Mouse (Mus musculus) brain, adult 2 months (tissue): Measurements from ENCODE around the gene Arhgap24.
"Not testable (repeated sequence)": the region's sequence is repeated elsewhere in the genome, so short reads cannot be mapped to it uniquely, and the experiment has no call there.

Experiments used
- DNase-seq: peaks from one replicate; pipeline ENCODE4 v3.0.0; 2011; ENCODE audit warnings: low read depth, low spot score

The Arhgap24 gene

DNA sequence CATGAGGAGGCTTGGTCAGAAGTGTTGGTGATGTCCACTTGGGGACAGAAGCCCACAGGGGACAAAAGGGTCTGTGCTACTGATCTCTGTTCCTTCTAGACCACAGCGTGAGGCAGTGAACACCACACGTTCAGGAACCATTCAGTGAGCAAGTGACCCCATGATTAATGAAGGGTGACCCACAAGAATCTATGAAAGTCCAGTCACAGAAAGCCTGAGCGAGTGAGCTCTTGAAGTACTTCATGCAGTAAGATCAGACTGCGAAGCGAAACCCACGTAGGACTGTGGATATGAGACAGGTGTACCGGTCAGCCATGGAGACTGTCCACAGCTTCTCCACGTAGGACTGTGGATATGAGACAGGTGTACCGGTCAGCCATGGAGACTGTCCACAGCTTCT lies 391.8 kb downstream of the Arhgap24 start:
- DNase-seq, result not testable (repeated sequence)

DNA sequence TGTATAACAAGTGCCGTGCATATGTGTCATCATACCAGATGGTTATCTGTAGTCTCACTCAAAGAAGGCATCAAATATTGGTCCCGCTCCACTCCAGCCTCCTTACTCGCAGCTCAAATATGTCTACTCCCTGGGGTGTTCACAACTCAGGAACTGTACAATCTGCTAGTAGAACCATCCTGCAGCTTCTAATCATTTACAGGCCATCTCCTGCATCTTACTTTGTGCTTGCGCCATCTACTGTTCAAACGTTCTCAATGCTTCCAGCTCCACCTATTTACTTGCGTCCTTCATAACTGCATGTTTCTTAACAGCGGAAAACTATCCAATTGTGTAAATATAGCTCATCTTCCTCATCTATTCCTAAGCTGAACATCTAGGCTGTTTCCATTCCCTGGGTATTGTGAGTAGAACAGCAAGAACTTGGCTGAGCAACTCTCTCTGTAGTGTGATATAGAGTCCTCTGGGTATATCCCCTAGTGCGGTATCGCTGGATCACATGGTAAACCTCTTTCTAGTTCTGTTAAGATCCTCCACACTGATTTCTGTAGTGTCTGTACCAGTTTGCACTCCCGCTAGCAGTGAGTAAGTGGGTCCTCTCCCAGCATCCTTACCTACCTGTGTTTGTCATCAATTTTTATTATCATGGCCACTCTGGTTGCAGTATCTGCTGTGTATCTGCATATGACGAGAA lies 393.6 kb downstream of the Arhgap24 start:
- peak; percentile 89 for DNase-seq

DNA sequence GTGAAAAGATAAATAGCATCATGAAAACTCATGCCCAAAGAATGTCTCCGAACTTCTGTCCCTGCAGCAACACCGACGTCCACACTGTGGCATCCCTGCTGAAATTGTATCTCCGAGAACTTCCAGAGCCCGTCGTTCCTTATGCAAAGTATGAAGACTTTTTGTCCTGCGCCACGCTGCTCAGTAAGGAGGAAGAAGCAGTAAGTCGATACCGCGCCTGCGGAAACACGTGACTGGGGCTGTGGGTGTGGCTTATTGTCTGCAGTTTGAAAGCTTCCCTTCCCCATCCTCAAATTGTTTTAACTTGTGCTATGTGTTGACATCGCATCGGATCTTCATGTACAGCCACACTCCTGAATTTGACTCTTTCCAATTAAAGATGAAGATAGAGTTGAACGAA lies 394.4 kb downstream of the Arhgap24 start:
- peak; percentile 26 for DNase-seq

DNA sequence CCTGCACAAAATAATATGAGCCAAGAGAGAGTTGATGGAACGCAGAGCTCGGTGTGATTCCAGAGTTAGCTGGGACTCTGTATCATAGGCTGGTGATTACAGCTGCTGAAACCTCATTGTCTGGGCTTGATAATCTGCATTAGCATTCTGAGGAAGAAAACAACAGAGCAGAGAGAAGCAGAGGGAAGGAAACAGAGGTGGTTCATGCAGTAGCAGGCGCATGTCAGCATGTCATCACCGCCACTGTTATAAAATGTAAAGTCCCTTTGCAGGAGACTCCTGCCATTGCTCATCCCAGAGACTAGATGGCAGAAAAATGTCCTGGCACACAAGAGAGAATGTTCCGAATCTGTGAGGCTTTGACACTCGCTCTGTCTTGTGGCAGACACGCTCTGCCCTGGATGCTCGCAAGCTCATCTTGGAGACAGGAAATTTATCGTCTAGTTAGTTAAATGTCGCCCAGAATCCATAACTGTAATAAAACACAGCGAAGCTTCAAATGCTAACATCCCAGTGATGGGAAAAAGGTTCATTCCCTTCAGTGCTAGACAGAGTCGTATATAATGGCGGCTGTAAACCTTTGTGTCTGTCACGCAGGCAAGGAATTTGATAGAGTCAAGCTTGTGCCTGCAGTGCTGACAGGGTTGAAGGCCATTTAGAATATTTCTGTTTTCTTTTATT lies 407.4 kb downstream of the Arhgap24 start:
- no peak for DNase-seq

DNA sequence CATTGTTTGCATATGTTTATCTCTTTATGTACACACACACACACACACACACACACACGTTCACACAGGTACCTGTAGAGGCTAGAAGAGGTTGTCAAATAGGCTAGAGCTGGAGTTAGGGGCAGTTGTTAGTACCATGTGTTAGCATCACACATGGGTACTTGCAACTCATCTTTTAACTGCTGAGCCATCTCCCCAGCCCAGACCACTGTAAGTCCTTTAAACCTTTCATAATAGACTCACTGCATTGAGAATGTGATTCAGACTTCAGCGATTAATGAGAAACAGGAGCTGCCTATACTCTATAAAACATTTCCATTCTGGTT lies 407.9 kb downstream of the Arhgap24 start:
- DNase-seq, result no peak

DNA sequence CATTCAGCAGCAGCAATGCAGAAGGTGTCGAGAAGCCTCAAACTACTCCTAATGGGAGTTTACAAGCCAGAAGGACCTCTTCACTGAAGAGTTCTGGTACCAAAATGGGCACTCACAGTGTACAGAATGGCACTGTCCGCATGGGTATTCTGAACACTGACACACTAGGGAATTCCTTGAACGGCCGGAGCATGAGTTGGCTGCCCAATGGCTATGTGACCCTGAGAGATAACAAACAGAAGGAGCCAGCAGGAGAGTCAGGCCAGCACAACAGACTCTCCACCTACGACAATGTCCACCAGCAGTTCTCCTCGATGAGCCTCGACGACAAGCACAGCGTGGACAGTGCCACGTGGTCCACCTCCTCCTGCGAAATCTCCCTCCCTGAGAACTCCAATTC lies 411.0 kb downstream of the Arhgap24 start:
- no peak for DNase-seq

DNA sequence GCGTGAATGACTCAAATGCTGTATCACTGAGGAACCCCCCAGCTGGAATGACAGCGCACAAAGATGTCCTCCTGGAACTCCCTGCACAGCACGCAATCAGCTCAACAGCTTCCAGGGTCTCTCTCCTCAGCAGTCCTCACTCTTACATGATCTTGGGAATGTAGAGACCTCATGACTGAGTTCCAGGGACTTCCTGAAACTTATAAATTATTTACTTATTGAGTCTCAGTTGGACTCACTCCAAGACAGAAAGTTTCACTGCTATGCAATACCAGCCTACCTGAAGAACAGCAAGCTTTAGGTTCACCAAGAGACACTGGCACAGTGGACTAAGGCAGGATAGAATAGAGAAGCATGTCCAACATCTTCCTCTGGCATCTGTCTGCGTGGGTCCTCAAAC lies 417.1 kb downstream of the Arhgap24 start:
- DNase-seq, result no peak

DNA sequence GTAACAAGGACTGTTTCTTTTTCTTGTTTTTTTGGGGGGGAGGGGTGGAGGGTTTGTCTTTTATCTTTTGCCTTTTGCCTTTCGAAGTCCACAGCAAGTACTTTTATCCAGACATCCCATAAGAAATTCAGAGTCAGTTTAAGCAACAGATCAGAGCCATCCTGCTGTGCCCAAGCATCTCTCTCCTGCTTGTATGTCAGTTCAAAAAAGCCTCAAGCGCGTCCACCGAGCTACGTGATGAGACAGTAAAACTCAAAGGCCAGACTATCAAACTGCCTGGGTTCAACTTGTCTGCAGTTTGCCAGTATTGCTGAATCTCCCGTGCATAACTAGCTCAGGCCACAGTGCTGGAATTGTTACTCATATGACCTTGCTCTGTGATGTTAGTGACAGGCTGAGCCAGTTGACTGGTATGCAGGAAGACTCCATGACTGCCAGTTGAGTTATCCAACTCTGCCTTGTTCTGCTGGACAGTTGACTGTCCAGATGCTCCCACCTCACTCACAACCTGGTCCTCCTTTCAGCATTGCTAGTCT lies 418.6 kb downstream of the Arhgap24 start:
- no peak for DNase-seq

DNA sequence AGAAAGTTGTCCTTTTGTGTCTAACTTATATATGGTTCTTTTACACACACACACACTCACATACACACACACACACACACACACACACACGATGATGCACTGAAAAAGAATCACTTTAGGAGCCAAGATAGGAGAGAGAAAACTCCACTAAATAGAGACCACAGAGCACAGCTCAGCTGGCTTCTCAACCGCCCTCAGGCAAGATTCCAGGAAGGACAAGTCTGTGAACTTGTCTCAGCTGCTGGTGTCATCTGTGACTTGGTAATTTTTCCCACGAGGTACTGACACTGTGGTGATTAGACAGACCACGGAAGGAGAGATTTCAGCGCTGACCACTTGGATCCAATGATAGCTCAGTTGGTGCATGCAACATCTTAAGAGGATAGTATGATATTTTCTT lies 420.0 kb downstream of the Arhgap24 start:
- no peak for DNase-seq

DNA sequence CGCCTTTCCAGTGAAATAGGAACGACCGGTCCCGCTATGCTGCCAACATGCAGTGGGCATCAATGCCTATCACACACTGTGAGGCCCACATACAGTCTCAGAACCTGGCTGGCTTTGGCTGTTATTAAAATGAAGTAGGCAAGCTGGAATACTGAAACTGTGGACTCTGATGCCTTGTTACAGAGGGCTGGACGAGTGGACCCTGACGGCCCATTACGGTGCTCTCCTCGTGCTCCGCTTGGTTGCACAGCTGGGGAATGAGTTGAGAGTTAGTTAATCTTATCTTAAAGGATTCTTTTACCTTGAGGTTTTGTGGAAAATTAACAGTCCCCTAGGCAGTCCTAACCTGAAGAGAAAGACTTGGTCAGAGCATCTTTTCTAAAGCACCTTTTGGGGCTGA lies 422.3 kb downstream of the Arhgap24 start:
- no peak for DNase-seq

DNA sequence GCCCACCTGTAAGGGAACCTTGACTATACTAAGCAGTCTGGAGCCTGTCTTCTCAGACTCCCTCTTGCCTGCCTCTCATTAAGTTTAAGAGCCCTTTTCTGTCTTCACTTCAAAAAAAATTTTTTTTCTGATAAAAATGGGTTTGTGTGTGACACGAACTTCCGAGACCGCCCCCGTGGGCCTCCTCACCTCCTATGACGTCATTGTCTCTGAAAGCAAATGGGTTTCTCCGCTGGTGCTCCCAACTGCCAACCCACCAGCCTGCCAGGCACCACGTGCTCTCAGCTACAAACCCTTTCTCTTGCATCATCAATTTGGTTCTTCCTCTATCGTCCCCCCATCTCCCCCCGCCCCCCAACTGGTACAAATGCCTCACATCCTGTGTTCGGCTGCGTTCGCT lies 422.9 kb downstream of the Arhgap24 start:
- DNase-seq, result peak; percentile 53

DNA sequence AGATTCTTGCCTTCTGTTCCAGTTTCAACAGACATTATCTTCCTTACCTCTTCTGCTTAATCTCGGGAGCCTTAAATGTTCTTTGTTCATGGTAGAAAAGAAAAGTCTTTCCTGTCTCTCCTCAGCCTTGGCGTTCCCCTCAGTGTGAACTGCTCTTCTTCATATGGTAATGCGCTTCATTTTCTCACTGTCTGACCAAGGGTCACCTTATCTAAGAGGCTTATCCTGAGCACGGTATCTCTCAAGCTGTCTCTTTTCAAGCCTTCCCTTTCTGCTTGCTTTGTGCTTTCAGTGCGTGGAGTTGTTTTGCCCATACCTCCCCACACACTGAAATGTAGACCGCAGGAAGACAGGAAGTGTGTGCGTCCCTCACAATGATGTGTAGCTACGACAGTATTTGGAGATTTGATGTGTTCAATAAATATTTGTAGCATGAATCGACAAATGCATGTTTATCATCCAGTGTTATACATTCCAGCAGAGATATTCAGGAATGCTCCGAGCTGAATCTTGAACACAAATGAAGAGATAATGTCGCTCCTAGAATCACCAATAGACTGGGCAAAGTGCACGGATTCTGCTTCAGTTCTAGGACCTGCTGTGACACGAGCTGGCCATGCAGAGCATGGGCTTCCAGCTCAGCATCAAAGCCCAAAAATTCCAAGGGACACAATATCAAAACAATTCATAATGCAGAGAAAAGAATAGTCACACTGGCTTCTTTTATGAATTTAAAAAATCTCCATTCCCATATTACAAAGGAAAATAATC lies 424.4 kb downstream of the Arhgap24 start:
- no peak for DNase-seq

DNA sequence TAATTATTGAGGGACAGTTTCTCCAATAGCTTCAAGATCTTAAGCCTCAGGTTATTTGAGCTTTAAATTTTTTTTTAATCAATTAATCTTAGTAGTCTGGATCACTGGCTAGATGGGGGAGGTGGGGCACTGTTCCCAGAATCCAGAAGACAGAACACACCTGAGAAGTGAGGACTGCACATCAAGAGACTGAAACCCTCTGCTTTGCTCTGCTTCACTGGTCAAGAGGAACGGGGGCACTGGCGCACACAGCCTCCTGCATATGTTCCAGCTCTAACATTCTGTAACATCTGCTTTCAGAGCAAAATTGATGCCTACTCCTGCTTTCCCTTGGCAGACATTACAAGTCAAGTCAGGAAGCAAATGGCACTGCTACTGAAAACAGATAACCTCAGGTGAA lies 439.0 kb downstream of the Arhgap24 start:
- DNase-seq, result no peak

DNA sequence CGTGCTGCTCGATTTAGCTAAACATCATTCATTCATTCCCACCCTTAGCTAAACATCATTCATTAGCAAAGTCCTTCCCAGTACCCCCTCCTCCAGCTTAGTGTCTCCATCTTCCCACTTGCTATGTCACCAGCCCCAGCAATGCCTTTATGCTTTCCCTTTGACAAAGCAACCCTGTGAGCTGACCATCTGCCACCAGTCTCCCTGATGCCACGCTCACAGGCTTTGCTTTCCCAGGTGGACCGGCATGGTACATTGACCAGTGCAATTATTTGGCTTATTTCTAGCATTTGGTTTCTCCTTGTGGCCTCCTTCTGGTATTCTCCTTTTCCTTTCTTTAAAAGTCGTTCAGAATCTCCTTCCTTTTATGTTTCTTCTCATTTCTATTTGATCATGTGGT lies 445.6 kb downstream of the Arhgap24 start:
- DNase-seq, result peak; percentile 91

DNA sequence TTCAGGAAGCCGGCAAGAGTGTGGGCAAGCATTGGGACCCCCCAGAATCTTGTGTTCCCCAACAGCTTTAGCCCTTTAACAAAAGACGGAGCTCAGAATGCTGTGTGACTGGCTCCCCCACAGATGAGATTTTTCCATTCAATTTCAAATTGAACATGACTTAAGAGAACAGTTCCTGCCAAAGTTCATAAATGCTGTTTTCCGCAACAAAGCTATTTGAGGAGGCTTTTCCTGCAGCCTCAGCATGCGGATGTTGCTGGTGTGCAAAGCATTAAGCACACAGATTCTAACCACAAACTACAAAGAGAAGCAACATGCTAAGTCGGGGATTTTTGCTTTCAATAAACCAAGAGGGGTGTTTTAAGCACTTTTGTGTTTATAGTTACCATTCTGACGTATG lies 449.0 kb downstream of the Arhgap24 start:
- DNase-seq, result no peak

DNA sequence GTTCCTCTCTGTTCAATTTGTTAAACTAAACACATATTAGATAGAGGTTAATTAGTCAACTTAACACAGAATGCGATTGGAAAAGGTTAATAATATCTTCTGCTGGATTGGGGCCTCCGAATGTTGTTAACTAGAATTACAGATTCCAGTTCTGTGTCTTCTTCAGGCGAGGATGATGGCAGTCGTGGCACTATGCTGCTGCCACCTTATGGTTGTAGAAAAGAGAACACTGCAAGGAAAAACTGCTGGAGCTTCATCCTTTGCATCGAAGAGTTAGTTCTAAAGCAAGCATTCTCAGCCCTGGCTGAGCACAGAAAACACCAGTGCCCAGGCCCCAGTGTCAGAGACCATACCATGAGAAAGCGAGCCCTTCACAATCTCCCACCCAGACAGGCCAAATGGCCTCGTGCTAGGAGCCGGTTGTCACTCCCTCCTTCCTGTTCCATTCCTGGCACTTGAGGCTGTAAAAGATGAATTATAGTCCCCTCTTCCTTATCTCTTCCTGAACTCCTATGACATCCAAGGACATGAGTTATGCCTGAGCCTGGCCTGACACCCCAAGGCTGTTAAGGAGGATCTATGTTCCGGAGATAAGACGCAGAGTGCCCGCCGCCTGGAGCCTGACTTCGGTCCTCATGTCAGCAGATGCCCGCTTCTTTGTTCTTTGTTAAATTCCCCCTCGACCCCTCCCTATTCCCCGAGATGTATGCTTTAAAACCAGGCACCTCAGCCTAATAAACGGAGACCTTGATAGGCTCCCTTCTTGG lies 462.9 kb downstream of the Arhgap24 start:
- peak; percentile 71 for DNase-seq

DNA sequence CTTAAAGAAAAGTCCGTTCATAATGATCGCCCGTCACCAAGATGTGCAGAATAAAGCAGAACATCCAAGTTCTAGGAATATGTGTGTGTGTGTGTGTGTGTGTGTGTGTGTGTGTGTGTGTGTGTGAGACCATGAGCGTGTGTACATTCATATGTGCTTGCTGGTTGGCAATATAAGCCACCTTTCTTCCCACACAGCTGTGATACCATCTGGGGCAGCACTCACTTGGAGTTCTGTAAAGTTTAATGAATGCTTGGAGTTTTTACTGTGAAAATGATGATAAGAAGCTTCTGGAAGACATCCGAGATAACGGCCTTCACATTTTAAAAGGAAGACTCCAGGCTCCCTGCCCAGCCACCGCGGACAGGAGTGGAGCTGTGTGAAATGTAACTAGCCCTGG lies 465.4 kb downstream of the Arhgap24 start:
- DNase-seq, result peak; percentile 81

DNA sequence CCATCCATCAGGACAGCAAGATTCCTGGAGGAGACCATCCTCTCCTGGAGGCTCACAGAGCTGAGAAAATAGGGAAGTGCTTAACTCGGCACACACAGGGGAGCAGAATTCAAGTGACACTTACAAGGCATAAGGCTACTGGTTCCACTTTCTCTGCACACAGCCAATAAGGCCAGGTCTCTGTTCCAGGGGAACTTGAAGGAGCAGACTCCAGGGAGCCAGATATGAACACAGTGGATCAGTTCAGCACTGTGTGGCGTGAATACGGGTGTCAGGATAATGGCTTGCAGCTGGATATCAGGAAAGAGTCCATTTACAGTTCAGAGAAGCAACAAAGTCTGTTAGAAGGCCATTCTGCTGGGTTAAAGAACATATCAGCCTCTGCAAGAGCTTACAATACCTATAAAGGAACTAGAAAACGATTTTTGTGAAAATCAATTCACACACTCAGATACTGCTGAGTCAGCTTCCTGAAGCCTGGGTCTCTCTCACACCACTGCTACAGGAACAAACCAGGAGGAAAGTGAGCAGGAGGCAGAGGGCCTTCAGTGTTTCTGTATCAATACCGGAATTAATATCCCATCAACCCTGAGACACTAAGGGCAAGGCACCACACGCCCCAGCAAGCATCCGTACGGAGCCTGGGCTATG lies 466.0 kb downstream of the Arhgap24 start:
- DNase-seq, result peak; percentile 26
